Mouse (Mus musculus) cortical plate, adult 2 months (tissue): ENCODE results near the gene Gm44503.

Experiments used
- CTCF ChIP-seq: fragments of 200-500 bp; IDR thresholded peaks from 2 replicates; pipeline ENCODE4 v1.5.1; 2011; ENCODE audit warnings: mild to moderate bottlenecking, control low read depth, low read length; ENCODE audit not compliant: insufficient read depth; ENCODE audit errors: extremely low read depth
- POLR2A ChIP-seq: fragments of 200-500 bp; IDR thresholded peaks from 2 replicates; pipeline ENCODE4 v1.6.1; 2011; ENCODE audit warnings: mild to moderate bottlenecking, low read length, control low read depth; ENCODE audit not compliant: insufficient read depth; ENCODE audit errors: extremely low read depth

GRCm38 (mm10) chr9:72996806-72997205 lies 38.2 kb downstream of the Gm44503 start:
- no peak for TF ChIP-seq POLR2A
- TF ChIP-seq CTCF: no peak
